Comparison of ENCODE assay signal across 14 mouse cellular contexts in the genomic region with DNA sequence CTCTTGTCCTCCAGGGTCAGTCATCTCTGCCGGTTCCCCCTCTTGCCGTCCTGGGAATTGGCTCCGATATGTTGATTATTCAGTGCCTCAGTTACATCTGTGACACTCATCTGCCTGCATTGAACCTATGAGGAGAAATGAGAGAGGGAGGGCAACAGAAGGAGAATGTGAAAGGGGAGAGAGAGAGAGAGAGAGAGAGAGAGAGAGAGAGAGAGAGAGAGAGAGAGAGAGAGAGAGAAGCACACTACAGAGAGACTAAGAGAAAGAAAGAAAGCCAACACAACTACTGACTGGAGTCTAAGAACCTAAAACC.
A peak's percentile ranks its signal among the peaks of the same experiment; 100 is the strongest.
DNase-seq lines count a peak whose midpoint lies in the region; ATAC-seq lines count a peak whose summit lies in the region.
"Had no signal": no experiment of that assay in that cellular context is flagged by ENCODE, and none has a peak within 500 bp of the region (broad histone marks: within the 10 kb centered on the region; RNA-seq: fewer than 3 reads in every experiment).

No protein-coding gene starts in this region.

- 0 out of 2 replicates have a peak, but pooled peaks have one; percentile 12 for ATAC-seq in hindbrain, embryonic 11.5 days (ENCODE audit: low FRiP score)
- ATAC-seq in midbrain, embryonic 14.5 days (ENCODE audit: low FRiP score, low TSS enrichment): peak; percentile 40; the same call in 1 of the 2 replicates

- H3K4me2 ChIP-seq in hindbrain, embryonic 11.5 days (replicated peaks; ENCODE audit: low read depth, low read length): peak overlapping the region; percentile 28; the same call in 1 of the 2 replicates
- H3K4me2 ChIP-seq in midbrain, embryonic 14.5 days (ENCODE audit: low read length): peak overlapping the region; percentile 56
- H3K4me2 ChIP-seq: liver, embryonic 11.5 days had no signal

- 37% methylated on average over 3 of the region's 3 CpGs for WGBS in embryonic facial prominence, embryonic 10.5 days
- 30% methylated on average over 3 of the region's 3 CpGs for WGBS in hindbrain, embryonic 11.5 days
- 1% methylated on average over 3 of the region's 3 CpGs for WGBS in midbrain, embryonic 14.5 days

- peaks cover 40% of the 10 kb centered on the region for H3K27me3 ChIP-seq in embryonic facial prominence, embryonic 10.5 days (replicated peaks; ENCODE audit: low read depth, poor library complexity, severe bottlenecking)
- no peaks in the 10 kb centered on the region for H3K27me3 ChIP-seq in hindbrain, embryonic 11.5 days (ENCODE audit: control insufficient read depth, insufficient read depth, low read length)
- H3K27me3 ChIP-seq in midbrain, embryonic 14.5 days (ENCODE audit: control insufficient read depth, insufficient read depth, low read length): no peaks in the 10 kb centered on the region

- no peaks in the 10 kb centered on the region for H3K36me3 ChIP-seq in embryonic facial prominence, embryonic 10.5 days (replicated peaks)
- no peaks in the 10 kb centered on the region for H3K36me3 ChIP-seq in hindbrain, embryonic 11.5 days (ENCODE audit: control insufficient read depth, insufficient read depth, low read length)
- peaks cover 6% of the 10 kb centered on the region for H3K36me3 ChIP-seq in midbrain, embryonic 14.5 days (ENCODE audit: control insufficient read depth, insufficient read depth, low read length)
- H3K36me3 ChIP-seq: G1E had no signal

- peak; percentile 15 for DNase-seq in embryo, embryonic 9.5 days (ENCODE audit: extremely low spot score)
- no peak for DNase-seq in embryo, embryonic 10.5 days (ENCODE audit: low spot score)
- DNase-seq in embryonic facial prominence, embryonic 10.5 days (ENCODE audit: low spot score): no peak
- DNase-seq in hindbrain, embryonic 11.5 days (ENCODE audit: low spot score): no peak
- DNase-seq in midbrain, embryonic 14.5 days: no peak
- no peak for DNase-seq in thymus, adult 18-20 months
- no peak for DNase-seq in lung, postnatal 14 days
- DNase-seq in spleen, postnatal 36 days (ENCODE audit: low spot score in 2 of 2): no peak
- DNase-seq: gastrocnemius, adult 2 months; kidney, postnatal 10 days; lung, postnatal 36 days; thymus, postnatal 25 days had no signal

- H3K9me3 ChIP-seq in embryonic facial prominence, embryonic 10.5 days: no peaks in the 10 kb centered on the region
- no peaks in the 10 kb centered on the region for H3K9me3 ChIP-seq in hindbrain, embryonic 11.5 days (ENCODE audit: control insufficient read depth, low read length)
- no peaks in the 10 kb centered on the region for H3K9me3 ChIP-seq in midbrain, embryonic 14.5 days (ENCODE audit: control insufficient read depth, low read length)

- H3K4me1 ChIP-seq in embryonic facial prominence, embryonic 10.5 days: peaks cover 19% of the 10 kb centered on the region
- H3K4me1 ChIP-seq in hindbrain, embryonic 11.5 days (replicated peaks; ENCODE audit: control insufficient read depth, insufficient read depth, low read length): no peaks in the 10 kb centered on the region
- H3K4me1 ChIP-seq in midbrain, embryonic 14.5 days (ENCODE audit: control insufficient read depth, insufficient read depth, low read length): peaks cover 14% of the 10 kb centered on the region

- H3K9ac ChIP-seq in hindbrain, embryonic 11.5 days (ENCODE audit: low read depth, low read length): peak overlapping the region; percentile 67
- H3K9ac ChIP-seq in midbrain, embryonic 14.5 days (replicated peaks; ENCODE audit: low read length): peak overlapping the region; percentile 99

- peak overlapping the region; percentile 59 for H3K27ac ChIP-seq in embryonic facial prominence, embryonic 10.5 days (replicated peaks)
- H3K27ac ChIP-seq in hindbrain, embryonic 11.5 days (ENCODE audit: low read depth, low read length): peak overlapping the region; percentile 91
- H3K27ac ChIP-seq in midbrain, embryonic 14.5 days (replicated peaks; ENCODE audit: low read depth, low read length): peak overlapping the region; percentile 98
- H3K27ac ChIP-seq: gastrocnemius, adult 2 months had no signal

- peak overlapping the region; percentile 46 for H3K4me3 ChIP-seq in embryonic facial prominence, embryonic 10.5 days
- H3K4me3 ChIP-seq in hindbrain, embryonic 11.5 days (ENCODE audit: low read depth, low read length): peak overlapping the region; percentile 53
- H3K4me3 ChIP-seq in midbrain, embryonic 14.5 days (replicated peaks; ENCODE audit: low read depth, low read length): peak overlapping the region; percentile 64
- H3K4me3 ChIP-seq: gastrocnemius, adult 2 months had no signal
